ENCODE assay signal across 11 mouse cellular contexts in the genomic region with DNA sequence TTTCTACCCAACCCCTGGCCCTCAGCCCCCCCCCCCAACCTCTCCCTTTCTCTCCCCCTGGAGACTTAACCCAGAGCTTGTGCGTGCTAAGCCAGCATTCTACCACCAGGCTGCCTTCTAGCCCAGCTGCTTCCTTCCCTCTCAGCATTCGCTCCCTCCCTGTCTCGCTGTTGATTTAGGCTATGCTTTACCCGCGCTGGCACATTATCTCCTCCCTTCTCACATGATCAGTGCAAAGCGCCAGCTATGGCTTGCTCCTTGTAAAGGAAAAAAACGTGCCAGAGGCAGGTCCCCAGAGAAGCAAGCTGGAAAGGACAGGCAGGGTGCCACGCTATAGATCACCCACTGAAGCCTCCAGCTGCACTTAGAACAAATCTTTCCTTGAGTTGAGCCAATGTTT.
DNase-seq lines count a peak whose midpoint lies in the region; ATAC-seq and TF ChIP-seq lines count a peak whose summit lies in the region.
"Had no signal": no experiment of that assay in that cellular context is flagged by ENCODE, and none has a peak within 500 bp of the region (broad histone marks: within the 10 kb centered on the region; RNA-seq: fewer than 3 reads in every experiment).

No protein-coding gene starts in this region.

- WGBS in neural tube, embryonic 13.5 days: 42% methylated on average over 8 of the region's 8 CpGs

- peak; percentile 50; the same call in 1 of the 2 replicates for ATAC-seq in neural tube, embryonic 13.5 days (ENCODE audit: low read depth)
- ATAC-seq: midbrain, embryonic 16.5 days had no signal

- no peaks in the 10 kb centered on the region for H3K27me3 ChIP-seq in neural tube, embryonic 13.5 days

- TF ChIP-seq CTCF in left cerebral cortex, adult 2 months (IDR thresholded peaks at IDR 0.05): peak; percentile 13

- H3K9ac ChIP-seq in neural tube, embryonic 13.5 days: no peak overlapping the region

- no peaks in the 10 kb centered on the region for H3K9me3 ChIP-seq in neural tube, embryonic 13.5 days

- no peak overlapping the region for H3K4me3 ChIP-seq in left cerebral cortex, adult 2 months
- H3K4me3 ChIP-seq in neural tube, embryonic 13.5 days: no peak overlapping the region
- H3K4me3 ChIP-seq: erythroblast, embryonic 14.5 days had no signal

- no peak overlapping the region for H3K27ac ChIP-seq in left cerebral cortex, adult 2 months
- peak overlapping the region; percentile 42; the same call in 1 of the 2 replicates for H3K27ac ChIP-seq in neural tube, embryonic 13.5 days (replicated peaks)

- peaks cover 28% of the 10 kb centered on the region for H3K4me1 ChIP-seq in neural tube, embryonic 13.5 days (replicated peaks)

- peak; percentile 29 for DNase-seq in embryo, embryonic 11 days
- DNase-seq in embryo, embryonic 10 days (ENCODE audit: low spot score): no peak
- DNase-seq in left cerebral cortex, adult 2 months (ENCODE audit: extremely low spot score in 1 of 2, low spot score in 2 of 2): no peak
- DNase-seq in left cerebral cortex, postnatal 4 days: no peak
- peak; percentile 24 to 45 for DNase-seq in heart, adult 9 months (ENCODE audit: low spot score in 2 of 2)
- no peak for DNase-seq in urinary bladder, postnatal 10 days (ENCODE audit: low spot score)
- DNase-seq in right cerebral cortex, postnatal 25 days: no peak
- DNase-seq: B cell, adult 2 months had no signal

- intact Hi-C loops in left cerebral cortex, adult 2 months (cut with DNase I): no loop called here
- intact Hi-C loops in left cerebral cortex, postnatal 4 days (cut with DNase I): no loop called here

- H3K4me2 ChIP-seq in neural tube, embryonic 13.5 days: no peak overlapping the region

- H3K36me3 ChIP-seq in neural tube, embryonic 13.5 days: no peaks in the 10 kb centered on the region

Comparison
In these comparisons a context has a peak if more than half of its experiments do, and no peak if none do; other contexts are left out.
1. DNase-seq: peak in embryo, embryonic 11 days (single experiment) and heart, adult 9 months (2 of 2); none in embryo, embryonic 10 days (single experiment), left cerebral cortex, adult 2 months (0 of 2), left cerebral cortex, postnatal 4 days (single experiment), urinary bladder, postnatal 10 days (single experiment) and right cerebral cortex, postnatal 25 days (single experiment).